Mouse (Mus musculus) right cerebral cortex, postnatal 36 days (tissue): ENCODE data around the gene Mdm2.

Source experiments
- DNase-seq, 2 experiments: peaks; one replicate each; pipeline ENCODE4 v3.0.0; 2022; ENCODE audit warnings: low spot score in 2 of 2, mixed read lengths in 1 of 2

The Mdm2 gene

GRCm38 (mm10) chr10:117696827-117697560 is 13.6 kb downstream of the Mdm2 start:
- no peak for DNase-seq

- no peak for DNase-seq
These were observed 14.3 kb downstream of the Mdm2 start for GRCm38 (mm10) chr10:117696021-117696826.

GRCm38 (mm10) chr10:117695605-117696004 is 15.0 kb downstream of the Mdm2 start:
- DNase-seq = no peak

GRCm38 (mm10) chr10:117695027-117695426 is 15.5 kb downstream of the Mdm2 start:
- no peak for DNase-seq

- DNase-seq = no peak
These were observed 16.2 kb downstream of the Mdm2 start for GRCm38 (mm10) chr10:117694255-117694953.

- no peak for DNase-seq
These were observed 17.6 kb downstream of the Mdm2 start for GRCm38 (mm10) chr10:117692953-117693352.

- DNase-seq = no peak
These were observed 18.4 kb downstream of the Mdm2 start for GRCm38 (mm10) chr10:117692173-117692572.

- no peak for DNase-seq
These were observed 19.1 kb downstream of the Mdm2 start for GRCm38 (mm10) chr10:117691389-117691968.

GRCm38 (mm10) chr10:117690770-117691296 is 19.7 kb downstream of the Mdm2 start:
- DNase-seq = no peak

- no peak for DNase-seq
These were observed 20.5 kb downstream of the Mdm2 start for GRCm38 (mm10) chr10:117690101-117690352.

- DNase-seq = no peak
These were observed 21.1 kb downstream of the Mdm2 start for GRCm38 (mm10) chr10:117689297-117690100.

GRCm38 (mm10) chr10:117688204-117689151 is 22.1 kb downstream of the Mdm2 start:
- no peak for DNase-seq

GRCm38 (mm10) chr10:117687577-117687976 is 23.0 kb downstream of the Mdm2 start:
- DNase-seq = no peak

- no peak for DNase-seq
These were observed 23.5 kb downstream of the Mdm2 start for GRCm38 (mm10) chr10:117687018-117687417.

GRCm38 (mm10) chr10:117685849-117686591 is 24.5 kb downstream of the Mdm2 start:
- DNase-seq = no peak

GRCm38 (mm10) chr10:117685171-117685848 is 25.2 kb downstream of the Mdm2 start:
- DNase-seq = no peak

- no peak for DNase-seq
These were observed 26.0 kb downstream of the Mdm2 start for GRCm38 (mm10) chr10:117684298-117685170.

- DNase-seq = no peak
These were observed 26.9 kb downstream of the Mdm2 start for GRCm38 (mm10) chr10:117683734-117684037.
